Mouse (Mus musculus) myocyte (in vitro differentiated cells): ENCODE measurements around the gene Dner.

Source experiments
- CEBPB ChIP-seq: IDR thresholded peaks from 2 replicates; pipeline ENCODE4 v1.6.1; 2011; ENCODE audit warnings: mild to moderate bottlenecking, moderate library complexity; ENCODE audit not compliant: poor library complexity, insufficient read depth, severe bottlenecking
- E2F4 ChIP-seq: IDR thresholded peaks from one replicate; pipeline ENCODE4 v1.6.1; 2011; ENCODE audit warnings: mild to moderate bottlenecking, control low read depth, moderate library complexity; ENCODE audit not compliant: insufficient read depth
- MAX ChIP-seq: IDR thresholded peaks from one replicate; pipeline ENCODE4 v1.6.1; 2011; ENCODE audit warnings: low read depth, mild to moderate bottlenecking, control low read depth
- MYOD1 ChIP-seq, 3 experiments: IDR thresholded peaks; one replicate each; pipeline ENCODE4 v1.6.1; 2011; ENCODE audit warnings: control low read depth in 2 of 3, low read depth in 2 of 3, mild to moderate bottlenecking in 2 of 3, moderate library complexity in 1 of 3; ENCODE audit not compliant: insufficient read length in 2 of 3, control insufficient read depth in 1 of 3
- MYOG ChIP-seq, 3 experiments: IDR thresholded peaks; one replicate each; pipeline ENCODE4 v1.6.1; 2011; ENCODE audit warnings: control low read depth in 2 of 3, low read depth in 2 of 3, mild to moderate bottlenecking in 2 of 3; ENCODE audit not compliant: insufficient read length in 2 of 3, control insufficient read depth in 1 of 3, insufficient read depth in 1 of 3
- POLR2A ChIP-seq: IDR thresholded peaks from one replicate; pipeline ENCODE4 v1.6.1; 2011; ENCODE audit warnings: low read depth, mild to moderate bottlenecking, control low read depth, moderate library complexity; ENCODE audit not compliant: insufficient read length
- POLR2AphosphoS2 ChIP-seq: IDR thresholded peaks from one replicate; pipeline ENCODE4 v1.6.1; 2011; ENCODE audit warnings: low read depth, control low read depth; ENCODE audit not compliant: insufficient read length
- SRF ChIP-seq: IDR thresholded peaks from one replicate; pipeline ENCODE4 v1.6.1; 2011; ENCODE audit warnings: low read depth; ENCODE audit not compliant: control insufficient read depth, insufficient read length
- TCF12 ChIP-seq: IDR thresholded peaks from one replicate; pipeline ENCODE4 v1.6.1; 2011; ENCODE audit warnings: mild to moderate bottlenecking, control low read depth; ENCODE audit not compliant: poor library complexity, insufficient read depth, severe bottlenecking
- TCF3 ChIP-seq: IDR thresholded peaks from one replicate; pipeline ENCODE4 v1.6.1; 2011; ENCODE audit warnings: low read depth, control low read depth; ENCODE audit not compliant: insufficient read length
- USF1 ChIP-seq: IDR thresholded peaks from one replicate; pipeline ENCODE4 v1.6.1; 2011; ENCODE audit warnings: low read depth, mild to moderate bottlenecking, control low read depth, moderate library complexity

DNA sequence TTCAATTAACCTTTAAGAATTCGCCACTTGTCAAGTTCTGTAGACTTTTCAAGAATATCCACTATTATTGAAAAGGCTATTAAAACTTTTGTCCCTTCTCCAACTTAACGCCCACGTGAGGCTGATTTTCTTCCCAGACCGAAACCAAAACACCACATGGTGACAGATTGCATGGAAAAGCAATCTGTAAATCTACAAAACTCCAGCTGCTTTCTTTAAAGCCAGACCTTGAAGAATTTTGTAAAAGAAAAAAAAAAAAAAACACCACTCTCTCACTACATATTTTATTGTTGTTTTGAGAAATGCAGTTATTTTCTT lies 173.1 kb downstream of the Dner start:
- TF ChIP-seq POLR2A (no peak), TCF3 (no peak), POLR2AphosphoS2 (no peak), E2F4 (no peak), TCF12 (no peak), USF1 (no peak), MAX (no peak), SRF (no peak), CEBPB (no peak), MYOD1 (IDR thresholded peaks at IDR 0.05; ENCODE audit: control insufficient read depth in 1 of 3, insufficient read length in 2 of 3, low read depth in 2 of 3) (no peak), MYOG (IDR thresholded peaks at IDR 0.05; ENCODE audit: control insufficient read depth in 1 of 3, insufficient read depth in 1 of 3, insufficient read length in 2 of 3, low read depth in 2 of 3) (no peak)
